Mouse (Mus musculus) frontal cortex, adult 2 months (tissue): ENCODE measurements at regions not wholly inside any gene's neighbourhood (a gene's known extent, or its start where the extent isn't known, plus 50 kb on each side); places are given as distances from the start of the nearest gene placed in this dataset.

Experiments
- DNase-seq, 2 experiments: peaks; one replicate each; pipeline ENCODE4 v3.0.0; 2022; ENCODE audit warnings: low spot score in 1 of 2; ENCODE audit errors: extremely low spot score in 1 of 2

DNA sequence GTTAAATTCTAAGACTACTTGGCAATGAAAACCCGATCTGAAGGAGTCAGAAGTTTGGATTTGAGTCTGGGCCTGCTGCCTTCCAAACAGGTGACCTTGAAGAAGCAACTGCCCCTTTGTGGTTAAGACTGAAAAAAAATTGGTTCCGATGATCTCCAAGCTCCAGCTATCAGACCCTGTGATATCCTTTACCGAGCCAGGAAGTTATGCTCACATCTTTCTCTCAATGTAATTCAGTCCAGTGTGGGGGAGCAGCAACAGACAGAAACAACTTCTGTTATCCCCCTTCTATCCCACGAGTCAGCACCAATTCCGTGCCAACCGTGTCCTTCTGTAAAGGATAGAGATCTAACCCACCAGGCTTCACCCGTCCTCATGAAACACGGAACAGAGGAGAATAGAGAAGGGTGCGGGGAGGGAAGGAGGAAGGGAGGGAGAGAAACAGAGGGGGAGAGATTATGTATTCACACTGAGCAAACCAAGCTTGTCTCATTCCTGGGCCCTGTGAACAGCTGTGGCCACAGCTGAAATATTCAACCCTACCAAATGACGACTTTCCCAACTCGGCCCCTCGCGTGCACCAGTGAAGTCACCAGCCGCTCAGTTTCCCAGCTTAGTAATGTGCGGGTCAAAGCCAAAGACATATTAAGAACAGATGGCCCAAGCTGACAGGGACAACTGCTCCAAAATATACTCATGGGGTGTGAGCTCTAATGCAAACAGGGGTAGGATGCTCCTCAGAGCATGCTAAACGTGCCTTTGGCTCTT, 164.9 kb downstream of the Gas1 start:
- no peak for DNase-seq

GRCm38 (mm10) chr13:60011092-60011491, 166.1 kb downstream of the Gas1 start:
- no peak for DNase-seq

DNA sequence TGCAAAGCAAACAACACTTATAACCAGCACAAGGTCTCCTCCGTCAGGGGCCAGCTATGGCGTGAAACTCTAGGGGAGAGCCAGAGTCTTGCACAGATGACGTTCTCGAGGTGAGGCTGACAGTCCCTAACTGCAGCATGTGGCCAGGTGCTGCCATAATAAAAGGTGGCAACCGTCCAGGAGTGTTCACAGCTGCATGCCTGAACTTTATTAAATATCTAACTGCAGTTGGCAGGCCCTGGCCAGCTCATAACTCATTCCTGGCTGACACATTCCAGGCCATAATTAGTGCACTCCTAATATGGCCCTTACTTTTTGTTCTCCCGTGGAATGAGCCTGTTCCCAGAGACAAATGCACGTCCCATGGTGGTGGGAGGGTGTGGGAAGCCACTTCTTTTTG, 169.6 kb downstream of the Gas1 start:
- no peak for DNase-seq

DNA sequence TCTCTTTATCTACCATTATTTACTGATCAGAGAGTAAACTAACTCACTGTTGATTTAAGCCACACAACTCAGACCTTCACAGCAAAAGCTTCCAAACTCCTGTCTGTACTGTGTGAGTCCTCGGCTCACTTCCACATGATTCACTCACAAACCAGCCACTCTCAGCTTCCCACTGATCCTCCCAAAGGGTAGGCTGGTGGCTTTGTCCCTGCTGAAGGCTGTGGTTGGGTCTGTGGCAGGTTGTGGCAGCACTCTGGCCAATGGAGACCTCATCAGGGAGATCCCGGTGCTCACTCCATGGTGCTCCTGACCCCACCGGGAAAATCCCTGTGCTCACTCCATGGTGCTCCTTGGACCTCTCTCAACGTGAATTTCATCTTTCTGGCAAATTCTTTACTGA, 170.1 kb downstream of the Gas1 start:
- DNase-seq = no peak

GRCm38 (mm10) chr13:60004611-60005010, 172.6 kb downstream of the Gas1 start:
- no peak for DNase-seq

GRCm38 (mm10) chr13:60002098-60002497, 175.1 kb downstream of the Gas1 start:
- DNase-seq = no peak

DNA sequence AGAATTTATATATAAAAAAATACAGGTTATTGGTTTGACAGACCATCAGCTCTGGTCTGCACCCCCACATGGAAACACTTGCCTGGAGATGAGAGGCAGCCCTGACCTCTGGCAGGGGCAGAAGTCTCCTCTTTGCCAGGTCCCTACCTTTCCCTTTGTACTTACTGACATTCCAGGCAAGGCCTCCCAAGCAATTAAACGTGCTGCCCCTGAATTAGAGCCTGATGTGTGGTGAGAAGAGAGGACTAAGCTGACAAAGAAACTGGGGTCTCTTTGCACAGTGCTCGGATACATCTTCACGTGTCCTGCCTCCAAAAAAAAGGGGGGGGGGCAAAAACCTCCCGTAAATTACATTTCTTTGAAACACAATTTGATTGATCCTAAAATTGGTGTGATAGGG, 175.5 kb downstream of the Gas1 start:
- DNase-seq = no peak

GRCm38 (mm10) chr13:60000618-60001347, 176.4 kb downstream of the Gas1 start:
- no peak for DNase-seq

DNA sequence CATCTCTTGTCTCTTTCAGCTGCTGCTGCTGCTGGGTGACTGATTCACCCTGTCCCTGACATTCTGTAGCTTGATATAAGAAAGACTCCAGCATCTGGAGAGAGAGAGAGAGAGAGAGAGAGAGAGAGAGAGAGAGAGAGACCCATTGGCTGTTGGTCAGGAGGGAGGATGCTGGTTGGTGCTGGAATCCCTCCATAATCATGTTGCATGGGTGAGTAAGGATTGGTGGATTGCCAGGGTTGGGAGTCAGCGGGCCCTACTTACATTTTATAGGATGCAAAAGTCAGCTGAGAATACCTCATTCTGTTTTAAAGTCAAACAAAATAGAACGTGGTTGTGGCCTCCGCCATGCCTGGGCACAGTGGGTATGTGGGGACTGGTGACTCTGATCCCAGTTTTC, 174.5 kb upstream of the Tut7 start:
- DNase-seq = no peak

- no peak for DNase-seq
Observed at GRCm38 (mm10) chr13:59996146-59996814, 173.3 kb upstream of the Tut7 start.

DNA sequence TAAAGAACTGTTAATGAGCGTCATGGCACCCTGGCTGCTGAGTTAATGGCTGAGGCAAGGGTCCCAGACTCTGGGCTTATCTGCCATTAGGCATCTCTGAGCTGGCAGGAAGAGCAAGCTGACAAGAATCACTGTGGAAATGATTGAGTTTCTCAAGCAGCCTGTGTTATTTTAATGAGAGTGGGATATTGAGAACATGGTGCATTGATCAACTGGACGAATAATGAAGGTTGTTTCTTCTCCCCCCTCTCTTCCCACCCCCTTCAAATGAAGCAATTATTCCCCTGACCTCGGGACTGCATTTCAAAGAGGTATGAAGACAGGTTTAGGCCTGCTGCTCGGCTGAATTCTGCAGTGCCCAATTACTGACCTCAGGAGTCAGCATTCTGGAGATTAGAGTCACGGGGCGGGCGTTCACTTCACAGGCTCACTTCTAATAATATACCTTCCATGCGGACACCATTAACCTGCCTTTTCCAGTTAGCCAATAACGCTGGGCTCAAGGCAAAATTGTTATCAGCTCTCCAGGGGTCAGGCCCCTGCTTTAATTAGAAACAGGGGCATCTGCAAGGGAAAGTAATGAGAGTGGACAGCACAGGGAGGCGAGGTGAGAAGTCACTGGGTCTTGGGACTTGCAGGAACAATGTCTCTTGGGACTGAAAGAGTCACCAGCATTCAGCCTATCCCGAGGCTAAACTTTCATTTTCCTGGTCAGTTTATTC, 170.0 kb upstream of the Tut7 start:
- DNase-seq = no peak

- DNase-seq = no peak
Observed at GRCm38 (mm10) chr13:59992346-59992745, 169.4 kb upstream of the Tut7 start.

DNA sequence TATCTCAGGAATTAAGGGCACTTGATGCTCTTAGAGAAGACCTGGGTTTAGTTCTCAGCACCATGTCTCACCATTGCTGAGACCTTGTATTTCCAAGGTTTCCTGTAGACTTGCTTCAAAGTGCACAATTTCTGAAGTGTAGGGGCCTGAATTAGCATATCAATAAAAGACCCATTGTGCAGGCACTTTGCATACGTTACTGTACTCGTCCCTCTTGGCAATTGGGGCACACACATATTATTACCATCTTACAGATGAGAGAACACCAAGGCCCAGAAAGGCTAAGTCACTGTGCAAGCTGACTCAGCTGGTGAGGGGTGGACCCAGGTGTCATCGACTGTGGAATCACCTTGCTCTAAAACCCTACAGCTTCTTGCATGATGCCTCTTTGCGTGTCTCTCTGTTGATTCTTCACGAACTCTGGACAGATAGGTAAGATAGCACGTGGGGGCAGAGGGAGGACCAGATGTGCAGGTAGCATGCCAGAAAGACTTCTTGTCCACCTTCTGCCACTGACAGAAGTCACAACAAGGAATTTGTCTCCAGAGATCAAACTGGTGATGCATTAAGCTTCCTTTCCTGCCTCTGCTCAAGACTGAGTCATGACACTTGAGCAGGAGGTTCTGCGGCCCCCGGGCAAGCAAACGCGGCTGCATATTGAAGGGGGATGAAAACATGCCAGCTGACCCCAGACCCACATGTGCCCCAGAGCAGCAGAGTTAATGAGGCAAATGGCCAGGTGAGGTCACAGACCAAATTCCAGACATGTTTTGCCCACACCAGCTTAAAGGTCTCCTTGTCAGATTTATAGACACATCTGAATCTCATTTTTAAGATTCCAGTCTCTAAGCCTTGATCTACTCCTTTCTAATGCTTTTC, 167.7 kb upstream of the Tut7 start:
- no peak for DNase-seq

DNA sequence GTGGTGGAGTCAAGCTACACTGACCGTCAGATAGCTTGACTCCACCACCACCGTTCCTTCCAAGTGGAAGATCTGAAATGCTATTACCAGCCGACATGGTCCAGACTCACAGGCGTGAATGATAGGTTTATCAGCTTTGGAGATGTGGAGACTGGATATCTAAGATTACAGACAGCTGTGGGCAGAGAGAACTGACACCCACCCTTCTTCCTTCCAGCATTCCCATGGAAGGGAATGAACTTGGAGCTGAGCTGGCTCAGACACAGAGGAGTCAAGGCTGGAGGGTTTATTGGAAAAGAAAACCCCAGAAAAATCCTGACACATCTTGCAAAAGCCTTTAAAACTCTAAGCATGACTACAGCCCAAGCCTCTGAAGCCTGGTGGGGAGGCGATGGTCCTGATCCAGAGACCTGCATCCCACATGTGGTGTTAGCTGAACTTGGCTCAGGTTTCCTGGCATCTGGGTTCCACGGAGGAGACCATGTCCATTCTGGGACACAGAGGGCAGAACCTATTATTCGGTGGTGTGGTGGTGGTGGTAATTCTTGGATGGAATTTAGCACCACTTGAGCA, 165.5 kb upstream of the Tut7 start:
- no peak for DNase-seq

DNA sequence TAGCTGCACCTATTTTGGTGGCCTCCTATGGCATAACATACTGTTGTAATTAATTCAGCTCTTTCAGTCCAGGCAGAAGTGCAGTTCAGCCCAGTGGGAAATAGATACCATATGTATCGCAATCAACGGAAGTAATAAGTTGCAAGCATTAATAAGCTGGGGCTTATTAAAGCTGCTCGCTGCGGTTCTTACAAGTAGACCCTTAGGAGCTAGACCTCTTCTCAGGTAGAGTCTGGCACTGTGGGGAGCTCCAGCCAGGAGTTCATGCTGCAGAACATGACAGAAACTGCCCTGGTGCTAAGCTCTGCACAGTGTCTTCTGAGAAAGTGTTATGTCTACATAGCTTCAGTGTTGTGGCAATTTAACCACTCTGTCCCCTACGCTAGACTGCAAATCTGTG, 153.5 kb upstream of the Tut7 start:
- no peak for DNase-seq

DNA sequence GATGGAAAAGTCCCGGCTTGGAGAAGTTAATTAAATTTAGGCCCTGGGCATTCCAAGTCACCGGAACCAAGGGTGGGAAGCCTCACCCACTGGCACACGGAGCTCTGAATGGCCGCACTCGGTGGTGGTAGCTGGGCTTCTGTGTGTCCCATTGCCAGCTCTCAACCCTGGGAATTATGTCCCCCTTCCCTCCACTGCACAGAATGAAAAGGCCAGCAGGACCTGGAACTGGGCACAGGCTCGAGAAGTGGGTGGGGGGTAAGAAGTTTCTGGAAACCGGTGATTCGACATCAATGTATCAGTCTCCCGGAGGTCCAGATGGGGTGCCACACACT, 149.1 kb upstream of the Tut7 start:
- no peak for DNase-seq

DNA sequence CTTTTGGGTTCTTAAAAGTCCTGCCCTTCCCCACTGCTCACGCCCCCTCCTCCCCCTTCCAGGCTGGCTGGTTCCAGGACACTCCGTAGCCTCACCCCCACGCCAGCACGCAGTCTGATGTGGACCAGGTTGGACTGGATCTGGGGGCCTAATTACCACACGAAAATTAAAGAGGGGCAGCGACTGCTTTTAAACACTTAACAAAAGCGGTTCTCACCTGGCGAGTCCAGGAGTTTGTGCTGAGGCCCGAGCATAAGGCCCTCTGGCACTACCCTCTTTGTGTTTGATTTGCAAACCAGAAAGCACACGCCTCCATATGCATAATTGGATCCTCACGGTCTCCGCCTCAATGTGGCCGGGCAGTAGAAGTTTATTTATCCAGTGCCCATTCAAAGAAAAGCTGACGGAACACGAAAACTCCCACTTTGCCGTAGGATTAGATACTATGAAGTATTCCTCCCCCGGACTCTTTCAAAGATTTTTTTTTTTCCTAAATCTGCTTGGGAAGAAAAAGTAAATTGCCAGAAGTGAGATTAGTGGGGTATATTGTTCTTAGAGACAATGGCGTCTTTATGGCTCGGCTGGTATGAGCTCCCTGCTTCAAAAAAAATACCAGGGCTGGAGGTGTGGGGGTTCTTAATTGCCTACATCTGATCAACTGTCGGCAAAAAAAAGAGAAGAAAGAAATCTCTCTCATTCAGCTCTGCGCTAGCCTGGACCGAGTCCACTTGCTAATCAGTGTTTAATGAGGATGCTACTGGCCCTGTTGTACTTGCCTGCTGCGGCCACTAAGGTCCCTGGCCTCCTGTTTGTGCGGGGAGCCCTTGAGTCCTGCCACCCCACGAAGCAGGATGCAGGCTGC, 148.5 kb upstream of the Tut7 start:
- DNase-seq = peak in 1 of 2 experiments; percentile 23

DNA sequence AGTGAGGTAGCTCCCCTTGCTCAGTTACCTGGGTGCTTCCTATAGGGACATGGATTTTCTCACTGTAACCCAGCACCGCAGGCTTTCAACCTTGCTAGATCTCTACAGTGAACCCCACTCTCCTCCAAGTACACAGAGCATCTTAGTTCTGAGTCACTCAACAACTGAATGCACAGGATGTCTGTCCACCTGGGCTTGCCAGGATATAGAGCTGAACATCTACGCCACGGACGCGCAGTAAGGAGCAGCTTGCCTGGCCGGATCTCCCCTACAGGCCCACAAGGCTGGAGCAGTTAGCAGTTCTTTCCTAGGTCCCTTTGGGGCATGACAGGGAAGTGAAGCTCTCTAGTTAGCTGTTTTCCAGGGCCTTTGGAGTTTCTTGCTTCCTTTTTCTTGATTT, 147.5 kb upstream of the Tut7 start:
- DNase-seq = no peak

- DNase-seq = no peak
Observed at GRCm38 (mm10) chr13:59969484-59969883, 146.5 kb upstream of the Tut7 start.
